Mouse (Mus musculus): ENCODE data around the gene Mgp. TPM values are rescaled to one million over a fixed set of nuclear protein-coding genes. Genes with fewer than 3 reads are reported as not detected.

Mgp gene
- polyA plus RNA-seq, 1 experiment from 2014 or later, result 224 TPM

- ATAC-seq (ENCODE audit: insufficient read depth, low FRiP score), result no peak
- Histone ChIP-seq H3K27ac (ENCODE audit: low read length) (no peak overlapping the region), H3K4me2 (ENCODE audit: low read depth, low read length) (no peak overlapping the region), H3K9me3 (replicated peaks; ENCODE audit: control insufficient read depth, low read length) (no peaks in the 10 kb centered on the region), H3K36me3 (ENCODE audit: control insufficient read depth, insufficient read depth, low read length) (no peaks in the 10 kb centered on the region), H3K4me1 (ENCODE audit: control insufficient read depth, insufficient read depth, low read length) (peaks cover 10% of the 10 kb centered on the region), H3K27me3 (ENCODE audit: control insufficient read depth, insufficient read depth, low read length) (no peaks in the 10 kb centered on the region), H3K9ac (ENCODE audit: low read length) (no peak overlapping the region), H3K4me3 (replicated peaks; ENCODE audit: low read length) (no peak overlapping the region)
- WGBS, result 73% methylated on average over 4 of the region's 4 CpGs
Observed at GRCm38 (mm10) chr6:136852348-136852747, 23.3 kb downstream of the Mgp start.

- no peak overlapping the region for H3K4me3 ChIP-seq (replicated peaks; ENCODE audit: low read length)
- no peak overlapping the region for H3K4me2 ChIP-seq (ENCODE audit: low read depth, low read length)
- H3K9me3 ChIP-seq (replicated peaks; ENCODE audit: control insufficient read depth, low read length), result no peaks in the 10 kb centered on the region
- H3K27ac ChIP-seq (ENCODE audit: low read length), result no peak overlapping the region
- H3K27me3 ChIP-seq (ENCODE audit: control insufficient read depth, insufficient read depth, low read length), result no peaks in the 10 kb centered on the region
- no peaks in the 10 kb centered on the region for H3K36me3 ChIP-seq (ENCODE audit: control insufficient read depth, insufficient read depth, low read length)
- no peak overlapping the region for H3K9ac ChIP-seq (ENCODE audit: low read length)
- 69% methylated on average over 6 of the region's 6 CpGs for WGBS
- ATAC-seq (ENCODE audit: insufficient read depth, low FRiP score), result no peak
- no peaks in the 10 kb centered on the region for H3K4me1 ChIP-seq (ENCODE audit: control insufficient read depth, insufficient read depth, low read length)
Observed at GRCm38 (mm10) chr6:136850267-136850666, 25.4 kb downstream of the Mgp start.

- Histone ChIP-seq H3K4me1 (ENCODE audit: control insufficient read depth, insufficient read depth, low read length) (no peaks in the 10 kb centered on the region), H3K36me3 (ENCODE audit: control insufficient read depth, insufficient read depth, low read length) (no peaks in the 10 kb centered on the region), H3K9ac (ENCODE audit: low read length) (no peak overlapping the region), H3K4me3 (replicated peaks; ENCODE audit: low read length) (no peak overlapping the region), H3K4me2 (ENCODE audit: low read depth, low read length) (no peak overlapping the region), H3K27ac (ENCODE audit: low read length) (no peak overlapping the region), H3K9me3 (replicated peaks; ENCODE audit: control insufficient read depth, low read length) (no peaks in the 10 kb centered on the region), H3K27me3 (ENCODE audit: control insufficient read depth, insufficient read depth, low read length) (no peaks in the 10 kb centered on the region)
- WGBS, result 84% methylated on average over 5 of the region's 5 CpGs
- ATAC-seq (ENCODE audit: insufficient read depth, low FRiP score), result no peak
Observed at GRCm38 (mm10) chr6:136848971-136849370, 26.7 kb downstream of the Mgp start.

- Histone ChIP-seq H3K27me3 (ENCODE audit: control insufficient read depth, insufficient read depth, low read length) (no peaks in the 10 kb centered on the region), H3K36me3 (ENCODE audit: control insufficient read depth, insufficient read depth, low read length) (no peaks in the 10 kb centered on the region), H3K4me1 (ENCODE audit: control insufficient read depth, insufficient read depth, low read length) (no peaks in the 10 kb centered on the region), H3K4me3 (replicated peaks; ENCODE audit: low read length) (no peak overlapping the region), H3K9me3 (replicated peaks; ENCODE audit: control insufficient read depth, low read length) (no peaks in the 10 kb centered on the region), H3K9ac (ENCODE audit: low read length) (no peak overlapping the region), H3K27ac (ENCODE audit: low read length) (no peak overlapping the region), H3K4me2 (ENCODE audit: low read depth, low read length) (no peak overlapping the region)
- 82% methylated on average over 8 of the region's 8 CpGs for WGBS
- ATAC-seq (ENCODE audit: insufficient read depth, low FRiP score), result no peak
Observed at GRCm38 (mm10) chr6:136848399-136848798, 27.2 kb downstream of the Mgp start.

- Histone ChIP-seq H3K27ac (ENCODE audit: low read length) (no peak overlapping the region), H3K27me3 (ENCODE audit: control insufficient read depth, insufficient read depth, low read length) (no peaks in the 10 kb centered on the region)
- 18% methylated on average over 2 of the region's 2 CpGs for WGBS
Observed at GRCm38 (mm10) chr6:136847790-136848189, 27.8 kb downstream of the Mgp start.

GRCm38 (mm10) chr6:136847267-136847666 is 28.4 kb downstream of the Mgp start:
- Histone ChIP-seq H3K27me3 (ENCODE audit: control insufficient read depth, insufficient read depth, low read length) (no peaks in the 10 kb centered on the region), H3K9ac (ENCODE audit: low read length) (no peak overlapping the region), H3K36me3 (ENCODE audit: control insufficient read depth, insufficient read depth, low read length) (no peaks in the 10 kb centered on the region), H3K4me1 (ENCODE audit: control insufficient read depth, insufficient read depth, low read length) (no peaks in the 10 kb centered on the region), H3K4me3 (replicated peaks; ENCODE audit: low read length) (no peak overlapping the region), H3K9me3 (replicated peaks; ENCODE audit: control insufficient read depth, low read length) (no peaks in the 10 kb centered on the region), H3K27ac (ENCODE audit: low read length) (no peak overlapping the region), H3K4me2 (ENCODE audit: low read depth, low read length) (no peak overlapping the region)
- 90% methylated on average over 3 of the region's 3 CpGs for WGBS
- ATAC-seq (ENCODE audit: insufficient read depth, low FRiP score), result no peak

More at GRCm38 (mm10) chr6:136847790-136848189, 27.8 kb downstream of the Mgp start:
- H3K9ac ChIP-seq (ENCODE audit: low read length), result no peak overlapping the region
- H3K36me3 ChIP-seq (ENCODE audit: control insufficient read depth, insufficient read depth, low read length), result no peaks in the 10 kb centered on the region
- peak; percentile 62; the same call in 1 of the 2 replicates for ATAC-seq (ENCODE audit: insufficient read depth, low FRiP score)
- H3K4me3 ChIP-seq (replicated peaks; ENCODE audit: low read length), result no peak overlapping the region
- no peak overlapping the region for H3K4me2 ChIP-seq (ENCODE audit: low read depth, low read length)
- no peaks in the 10 kb centered on the region for H3K9me3 ChIP-seq (replicated peaks; ENCODE audit: control insufficient read depth, low read length)
- H3K4me1 ChIP-seq (ENCODE audit: control insufficient read depth, insufficient read depth, low read length), result no peaks in the 10 kb centered on the region

- Histone ChIP-seq H3K4me3 (replicated peaks; ENCODE audit: low read length) (no peak overlapping the region), H3K27ac (ENCODE audit: low read length) (no peak overlapping the region), H3K4me1 (ENCODE audit: control insufficient read depth, insufficient read depth, low read length) (no peaks in the 10 kb centered on the region), H3K4me2 (ENCODE audit: low read depth, low read length) (no peak overlapping the region), H3K27me3 (ENCODE audit: control insufficient read depth, insufficient read depth, low read length) (no peaks in the 10 kb centered on the region), H3K9me3 (replicated peaks; ENCODE audit: control insufficient read depth, low read length) (no peaks in the 10 kb centered on the region), H3K36me3 (ENCODE audit: control insufficient read depth, insufficient read depth, low read length) (no peaks in the 10 kb centered on the region), H3K9ac (ENCODE audit: low read length) (no peak overlapping the region)
- WGBS, result 68% methylated on average over 5 of the region's 5 CpGs
- ATAC-seq (ENCODE audit: insufficient read depth, low FRiP score), result no peak
Observed at GRCm38 (mm10) chr6:136845706-136846480, 29.7 kb downstream of the Mgp start.

GRCm38 (mm10) chr6:136844903-136845302 is 30.7 kb downstream of the Mgp start:
- H3K27me3 ChIP-seq (ENCODE audit: control insufficient read depth, insufficient read depth, low read length), result no peaks in the 10 kb centered on the region
- no peak overlapping the region for H3K4me3 ChIP-seq (replicated peaks; ENCODE audit: low read length)
- H3K4me2 ChIP-seq (ENCODE audit: low read depth, low read length), result no peak overlapping the region
- no peak overlapping the region for H3K27ac ChIP-seq (ENCODE audit: low read length)
- no peaks in the 10 kb centered on the region for H3K9me3 ChIP-seq (replicated peaks; ENCODE audit: control insufficient read depth, low read length)
- 65% methylated on average over 2 of the region's 2 CpGs for WGBS
- no peaks in the 10 kb centered on the region for H3K36me3 ChIP-seq (ENCODE audit: control insufficient read depth, insufficient read depth, low read length)
- H3K4me1 ChIP-seq (ENCODE audit: control insufficient read depth, insufficient read depth, low read length), result no peaks in the 10 kb centered on the region
- no peak for ATAC-seq (ENCODE audit: insufficient read depth, low FRiP score)
- no peak overlapping the region for H3K9ac ChIP-seq (ENCODE audit: low read length)

- no peak overlapping the region for H3K4me2 ChIP-seq (ENCODE audit: low read depth, low read length)
- no peaks in the 10 kb centered on the region for H3K9me3 ChIP-seq (replicated peaks; ENCODE audit: control insufficient read depth, low read length)
- H3K9ac ChIP-seq (ENCODE audit: low read length), result no peak overlapping the region
- H3K27ac ChIP-seq (ENCODE audit: low read length), result no peak overlapping the region
- no peaks in the 10 kb centered on the region for H3K4me1 ChIP-seq (ENCODE audit: control insufficient read depth, insufficient read depth, low read length)
- WGBS, result 75% methylated on average over 3 of the region's 3 CpGs
- no peaks in the 10 kb centered on the region for H3K36me3 ChIP-seq (ENCODE audit: control insufficient read depth, insufficient read depth, low read length)
- no peak overlapping the region for H3K4me3 ChIP-seq (replicated peaks; ENCODE audit: low read length)
- no peaks in the 10 kb centered on the region for H3K27me3 ChIP-seq (ENCODE audit: control insufficient read depth, insufficient read depth, low read length)
- ATAC-seq (ENCODE audit: insufficient read depth, low FRiP score), result no peak
Observed at GRCm38 (mm10) chr6:136837323-136837722, 38.3 kb downstream of the Mgp start.

All from stomach, embryonic 16.5 days (tissue).